Mouse (Mus musculus): Measurements from ENCODE around the gene Sgip1.

Sgip1 gene

DNA sequence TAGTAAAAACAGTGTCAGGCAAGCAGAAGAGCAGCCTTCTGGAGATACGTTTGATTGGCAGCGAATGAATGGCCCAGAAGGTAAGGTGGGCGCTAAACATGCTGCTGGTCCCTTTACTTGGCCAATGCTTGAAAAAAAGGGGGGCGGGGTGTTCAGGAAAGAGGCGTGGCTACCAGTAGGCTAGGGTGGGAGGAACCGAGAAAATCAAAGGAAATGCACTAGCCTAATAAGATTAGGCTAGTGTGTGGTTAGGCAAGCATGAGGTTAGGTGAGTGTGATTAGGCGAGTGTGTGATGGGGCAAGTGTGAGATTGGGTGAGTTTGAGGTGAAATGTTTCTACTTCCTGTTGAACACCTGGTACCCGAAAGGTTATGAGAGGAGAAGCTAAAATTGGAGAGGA lies at the start of gene Sgip1:
Sgip1 (plus strand) TSS at position 11 of the 400 bp plus-strand sequence.
- DNase-seq (ENCODE audit: extremely low spot score, low spot score), result no peak

DNA sequence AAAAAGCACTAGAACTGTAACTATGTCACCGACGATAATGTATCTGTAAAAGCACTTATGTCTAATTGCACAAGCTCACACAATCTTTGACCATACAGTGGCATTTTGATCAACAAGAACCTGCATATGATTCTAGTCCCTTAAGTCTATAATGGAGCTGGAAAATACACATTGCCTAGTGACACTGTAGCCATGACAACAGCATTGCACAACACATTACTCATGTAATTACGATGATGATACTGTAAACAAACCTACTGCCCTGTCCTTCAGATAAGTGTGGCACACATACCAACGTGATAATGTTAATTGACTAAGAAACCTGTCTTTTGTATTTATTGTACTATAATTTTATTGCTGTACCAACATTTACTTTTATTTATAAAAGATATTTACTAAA lies 49.7 kb upstream of the Sgip1 start:
- no peak for DNase-seq (ENCODE audit: extremely low spot score, low spot score)

DNA sequence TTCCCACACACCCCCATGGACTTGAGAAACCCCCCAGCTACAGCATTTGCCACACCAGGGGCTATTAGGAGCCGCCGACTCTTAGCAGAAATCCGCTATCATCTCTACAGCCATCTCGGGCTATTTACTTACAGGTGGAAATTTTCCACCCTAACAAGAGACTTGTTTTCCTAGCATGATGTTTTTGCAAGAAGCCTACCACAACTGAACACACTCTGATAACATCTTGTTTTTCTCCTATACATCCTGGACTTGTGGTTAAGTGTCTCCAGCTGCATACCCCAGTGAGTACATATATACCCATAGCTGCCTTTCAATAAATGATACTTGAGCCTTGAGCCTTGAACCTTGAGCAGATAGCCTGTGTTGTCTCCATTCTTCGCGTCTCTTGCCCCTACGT lies 43.1 kb upstream of the Sgip1 start:
- DNase-seq (ENCODE audit: extremely low spot score, low spot score), result no peak

DNA sequence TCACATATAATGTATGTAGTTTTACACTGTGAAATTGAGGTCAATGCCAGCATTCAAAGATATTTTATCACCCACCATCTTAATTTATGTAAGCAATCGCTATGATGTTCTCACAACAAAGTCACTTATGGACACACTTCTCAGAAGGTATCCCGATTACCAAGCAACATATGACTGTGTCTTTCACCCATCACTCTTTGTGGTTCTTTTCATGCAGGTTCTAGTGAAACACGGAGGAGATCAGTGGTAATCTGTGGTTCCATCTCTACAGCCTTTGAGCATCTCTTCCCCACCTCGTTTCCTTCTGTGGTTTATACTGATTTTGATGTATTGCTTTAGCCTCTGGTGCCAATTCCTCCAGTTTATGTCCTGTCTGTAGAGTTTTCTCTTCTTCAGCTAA lies 29.4 kb upstream of the Sgip1 start:
- no peak for DNase-seq (ENCODE audit: extremely low spot score, low spot score)

DNA sequence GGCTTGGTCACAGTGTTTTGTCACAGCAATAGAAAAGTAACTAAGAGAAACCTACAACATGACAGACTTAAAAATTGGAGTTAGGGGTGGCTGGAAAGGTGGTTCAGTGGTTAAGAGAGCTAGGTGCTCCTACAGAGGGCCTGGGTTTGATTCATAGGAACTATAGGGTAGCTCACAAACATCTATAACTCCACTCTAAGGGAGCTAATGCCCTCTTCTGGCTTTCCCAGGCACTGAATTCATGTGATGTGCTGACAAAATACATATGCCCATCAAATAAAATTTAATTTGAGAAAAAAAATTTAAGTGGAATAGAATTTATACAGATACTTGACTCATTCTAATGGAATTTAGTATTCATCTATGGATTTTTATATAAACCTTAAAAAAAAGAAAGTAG lies 25.6 kb upstream of the Sgip1 start:
- no peak for DNase-seq (ENCODE audit: extremely low spot score, low spot score)

DNA sequence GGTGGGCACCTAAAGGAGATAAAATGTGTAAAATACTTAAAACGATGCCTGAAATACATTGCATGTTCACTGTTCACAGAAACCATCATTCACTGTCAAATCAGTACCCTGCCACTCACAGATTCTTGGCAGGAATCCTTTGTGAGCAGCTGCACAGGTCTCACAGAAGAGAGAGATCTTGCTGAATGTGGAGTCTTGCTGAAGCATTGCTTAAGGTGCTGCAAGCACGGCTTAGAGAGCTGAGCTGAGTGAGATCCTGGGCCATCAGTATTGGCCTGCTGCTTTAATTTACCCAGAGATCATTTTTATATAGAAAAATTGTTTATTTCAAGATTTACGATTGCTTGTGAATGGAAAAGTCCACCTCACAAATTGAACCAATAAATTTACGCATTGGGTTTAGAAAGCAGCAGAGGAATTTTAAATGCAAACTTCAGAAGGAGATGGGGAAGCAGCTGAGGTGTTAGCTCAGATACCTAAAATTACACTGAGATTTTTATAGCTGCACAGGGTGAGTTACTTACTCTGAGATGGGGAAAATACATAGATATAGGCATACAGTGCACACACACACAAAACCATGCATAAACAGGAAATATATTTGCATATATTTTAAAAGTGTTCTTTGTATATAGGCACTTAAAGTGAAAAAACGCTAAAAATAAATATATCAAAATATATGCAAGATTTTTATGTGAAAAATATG lies 23.8 kb upstream of the Sgip1 start:
- no peak for DNase-seq (ENCODE audit: extremely low spot score, low spot score)

DNA sequence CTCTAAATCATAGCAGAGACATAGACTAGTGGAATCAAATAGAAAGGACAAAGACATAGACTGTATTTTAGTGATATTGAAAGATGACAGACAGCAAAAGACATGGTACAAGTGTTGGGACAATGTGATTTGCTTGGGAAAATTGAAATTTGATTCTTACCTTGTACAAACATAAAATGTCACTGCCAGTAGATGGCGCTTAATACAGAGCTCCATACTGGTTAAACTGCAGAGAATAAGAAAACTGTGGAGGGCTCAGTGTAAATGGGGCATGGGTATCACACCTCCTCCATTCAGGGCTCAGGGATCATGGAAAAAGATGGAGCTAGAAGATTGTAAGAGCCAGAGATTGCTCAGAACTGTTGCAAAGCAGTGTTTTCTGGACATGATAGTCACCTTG lies 21.6 kb upstream of the Sgip1 start:
- DNase-seq (ENCODE audit: extremely low spot score, low spot score), result no peak

DNA sequence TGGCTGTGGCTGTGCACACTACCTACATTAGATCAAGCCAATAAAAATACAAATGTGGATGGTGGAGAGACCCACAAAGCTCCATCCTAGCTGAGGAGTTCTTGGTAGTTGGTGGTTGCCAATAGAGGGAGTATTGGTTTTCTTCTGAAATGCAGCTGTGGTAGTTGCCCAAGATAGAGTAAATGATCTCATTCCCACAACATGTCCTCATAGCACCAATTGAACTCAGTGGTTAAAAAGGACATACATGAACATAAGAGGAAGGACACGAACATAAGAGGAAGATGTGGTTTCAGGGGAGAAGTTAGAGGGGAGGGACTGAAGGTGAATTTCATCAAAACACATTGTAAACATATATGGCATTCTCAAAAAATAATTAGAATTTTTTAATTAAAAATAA lies 21.1 kb upstream of the Sgip1 start:
- DNase-seq (ENCODE audit: extremely low spot score, low spot score), result no peak

DNA sequence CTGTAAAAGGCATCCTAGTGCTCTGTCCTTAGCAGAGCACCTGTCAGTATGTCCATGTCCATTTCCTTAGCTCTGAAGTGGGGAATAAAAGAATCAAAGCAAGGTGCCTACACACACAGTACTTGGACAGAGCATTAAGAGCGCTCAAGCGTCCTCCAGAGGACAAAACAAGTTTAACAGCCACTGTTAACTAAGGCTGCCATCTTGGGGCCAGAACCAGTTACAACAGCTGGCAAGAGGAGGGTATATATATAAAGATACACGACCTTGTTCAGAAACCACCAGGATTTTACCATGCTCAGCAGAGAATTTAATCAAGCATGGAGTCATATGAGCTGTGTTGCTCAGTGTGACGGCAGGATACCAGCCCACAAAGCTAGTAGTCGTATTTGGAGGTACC lies 16.7 kb upstream of the Sgip1 start:
- no peak for DNase-seq (ENCODE audit: extremely low spot score, low spot score)

DNA sequence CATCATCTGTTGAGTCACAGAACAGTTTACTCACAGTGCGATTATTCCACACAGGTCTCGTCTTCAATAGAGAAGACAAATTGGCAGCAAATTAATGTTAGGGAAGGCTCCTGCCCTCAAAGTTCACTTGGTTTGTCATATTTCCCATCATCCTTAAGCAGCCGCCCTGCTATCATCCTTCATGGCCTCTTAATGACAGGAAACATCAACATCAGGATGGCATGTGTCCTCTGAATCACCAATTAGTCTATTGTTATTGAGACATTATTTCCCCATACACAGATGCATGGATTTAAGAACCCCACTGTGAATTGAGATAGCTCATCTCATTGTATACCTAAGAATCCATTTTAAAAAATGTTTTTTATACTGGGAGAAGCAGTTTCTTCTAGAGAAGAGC lies 10.1 kb upstream of the Sgip1 start:
- DNase-seq (ENCODE audit: extremely low spot score, low spot score), result no peak

DNA sequence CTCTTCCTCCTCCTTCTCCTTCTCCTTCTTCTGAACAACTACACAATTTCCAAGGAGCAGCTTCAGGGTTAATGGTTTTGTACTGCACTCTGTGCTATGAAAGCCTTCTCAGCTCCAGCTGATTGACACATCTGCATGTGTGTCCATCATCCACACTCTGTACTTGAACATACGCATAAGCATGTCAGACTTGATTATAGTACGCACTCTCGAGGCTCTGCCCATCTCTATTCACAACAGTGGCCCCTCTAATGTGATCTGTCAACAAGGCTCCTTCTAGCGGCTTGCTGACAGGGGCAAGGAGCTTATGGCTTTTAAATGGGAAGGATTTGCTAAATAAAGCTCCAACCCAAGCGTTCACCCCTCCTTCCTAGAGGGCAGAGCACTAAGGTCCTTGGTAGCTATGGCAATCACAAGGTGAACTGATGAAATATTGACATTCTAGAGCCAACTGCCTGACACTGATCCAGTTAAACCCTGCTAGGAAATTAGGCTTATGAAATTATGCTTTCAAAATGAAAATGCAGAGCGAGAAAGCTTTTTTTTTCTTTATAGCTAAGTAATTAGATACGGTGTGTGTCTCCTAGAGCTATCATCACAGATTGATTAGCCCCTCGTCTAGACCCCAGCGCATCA lies 7.0 kb upstream of the Sgip1 start:
- no peak for DNase-seq (ENCODE audit: extremely low spot score, low spot score)

DNA sequence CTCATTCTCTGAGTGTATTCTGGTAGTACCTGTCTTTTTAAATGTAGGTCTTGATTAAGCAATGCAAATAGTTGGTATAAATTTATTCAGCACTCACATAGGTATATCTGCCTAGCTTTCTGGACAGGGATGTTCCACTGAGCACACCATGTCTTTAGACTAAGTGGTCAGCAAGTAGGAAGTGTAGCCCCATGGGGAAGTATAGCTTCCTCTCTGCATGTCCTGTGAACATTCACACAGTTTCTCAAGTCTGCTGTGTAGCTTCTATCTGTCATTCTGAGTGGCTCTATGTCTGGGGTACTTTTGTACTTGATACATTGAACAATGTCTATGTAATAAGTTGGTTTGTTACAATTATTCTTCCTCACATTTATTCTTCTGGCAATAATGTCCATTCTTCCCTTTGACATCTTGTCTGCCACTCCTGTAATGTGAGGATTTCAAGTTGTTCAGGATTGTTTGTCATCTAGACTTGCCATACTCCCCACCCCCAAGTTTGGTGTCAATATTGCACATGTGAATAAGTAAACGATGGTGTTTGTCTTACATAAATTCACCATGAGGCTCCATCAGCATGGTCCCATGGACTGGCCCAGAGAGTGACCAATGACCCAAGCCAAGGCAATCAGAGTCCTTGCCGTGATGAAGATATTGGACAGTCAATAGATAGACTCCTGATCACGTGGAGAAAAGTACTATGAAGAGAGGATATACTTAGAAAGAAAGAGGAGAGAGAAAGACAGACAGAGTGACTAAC lies 12.4 kb downstream of the Sgip1 start:
- DNase-seq (ENCODE audit: extremely low spot score, low spot score), result no peak

DNA sequence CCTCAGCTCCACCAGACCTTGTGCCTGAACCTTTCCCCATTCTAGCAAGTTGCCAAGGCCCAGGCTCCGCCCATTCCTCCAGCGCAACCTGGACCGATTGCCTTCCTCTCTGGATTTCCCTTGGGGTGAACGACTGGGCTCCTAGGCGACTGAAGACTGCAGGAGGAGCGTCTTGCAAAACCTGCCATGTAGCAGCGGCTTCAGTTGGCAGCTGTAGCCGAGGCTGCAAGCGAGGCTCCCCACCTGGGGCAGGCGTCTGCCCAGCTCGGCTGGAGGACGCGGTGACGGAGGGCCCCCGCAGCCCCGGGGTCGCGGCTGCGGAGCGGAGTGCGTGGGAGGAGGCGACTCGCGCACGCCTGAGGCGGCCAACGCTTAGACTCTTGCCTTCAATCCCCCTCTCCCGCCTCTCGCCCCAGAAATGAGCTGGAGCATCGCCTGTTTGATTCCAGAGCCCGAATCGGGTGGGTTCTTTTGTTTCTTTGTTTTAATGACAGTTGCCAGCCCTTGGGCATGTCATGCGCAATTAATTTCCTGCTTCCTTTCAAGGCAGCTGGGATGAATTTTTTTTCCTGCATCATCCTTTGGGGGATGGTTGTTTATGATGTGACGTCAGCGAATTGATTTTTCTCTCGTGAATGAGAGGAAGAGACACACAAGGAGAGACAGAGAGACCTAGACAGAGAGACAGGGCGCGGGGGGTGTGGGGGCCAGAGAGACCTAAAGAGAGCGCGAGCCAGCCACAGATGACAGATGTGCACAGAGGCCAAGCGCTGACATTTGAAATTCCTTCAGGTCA lies 18.2 kb downstream of the Sgip1 start:
- peak; percentile 63 for DNase-seq (ENCODE audit: extremely low spot score, low spot score)

DNA sequence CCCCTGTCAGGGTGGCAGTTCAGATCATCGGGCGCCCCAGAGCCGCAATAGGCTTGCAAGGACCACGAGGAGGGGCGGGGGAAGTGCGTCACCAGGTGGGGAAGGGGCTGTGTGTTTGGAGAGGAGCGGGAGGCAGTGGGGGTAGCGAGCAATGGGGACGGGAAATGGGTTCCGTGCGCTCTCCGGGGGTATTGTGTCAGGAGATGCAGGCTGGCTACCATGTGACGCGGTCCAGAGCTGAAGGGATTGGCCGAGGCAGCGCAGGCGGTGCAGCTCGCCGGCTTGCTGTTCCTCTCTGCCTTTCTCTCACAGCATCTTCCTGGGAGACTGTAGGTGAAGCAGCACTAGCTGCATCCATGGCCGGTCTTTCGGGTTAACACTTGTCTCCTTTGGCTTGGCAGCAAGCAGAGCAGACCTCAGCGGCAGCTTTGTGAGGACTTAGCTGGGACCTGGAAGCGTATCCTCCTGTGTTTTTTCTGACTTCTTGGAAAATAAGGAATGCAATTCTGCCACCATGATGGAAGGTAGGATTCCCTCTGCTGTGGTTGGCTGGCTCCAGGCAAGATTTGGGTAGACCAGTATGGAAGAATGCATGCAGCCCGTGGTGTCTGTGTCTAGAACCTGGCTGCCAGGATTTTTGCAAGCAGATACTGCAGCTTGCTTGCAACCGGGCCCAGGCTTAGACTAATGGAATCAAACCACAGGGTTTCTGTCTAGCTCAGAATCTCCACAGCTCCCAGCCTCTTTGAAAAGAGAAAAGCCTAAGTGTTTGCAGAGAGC lies 19.1 kb downstream of the Sgip1 start:
- peak; percentile 76 for DNase-seq (ENCODE audit: extremely low spot score, low spot score)

DNA sequence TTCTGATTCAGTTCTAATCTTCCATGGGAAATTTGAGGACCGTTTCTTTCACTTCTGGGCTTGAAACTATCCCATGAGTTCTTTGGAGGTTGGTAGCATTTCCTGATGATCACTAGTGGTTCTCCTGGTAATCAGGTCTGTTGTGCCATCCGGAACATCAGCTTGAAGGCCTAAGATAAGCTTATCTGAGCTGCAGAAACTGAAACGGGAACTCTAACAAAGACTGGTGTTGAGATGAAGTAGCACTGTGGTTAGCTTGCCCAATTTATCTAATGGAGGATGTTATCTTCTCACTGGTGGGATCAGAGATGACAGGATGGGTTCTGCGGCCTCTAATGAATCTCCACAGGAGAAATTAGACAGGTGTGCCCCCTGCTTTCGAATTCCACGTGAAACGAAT lies 21.0 kb downstream of the Sgip1 start:
- DNase-seq (ENCODE audit: extremely low spot score, low spot score), result no peak

DNA sequence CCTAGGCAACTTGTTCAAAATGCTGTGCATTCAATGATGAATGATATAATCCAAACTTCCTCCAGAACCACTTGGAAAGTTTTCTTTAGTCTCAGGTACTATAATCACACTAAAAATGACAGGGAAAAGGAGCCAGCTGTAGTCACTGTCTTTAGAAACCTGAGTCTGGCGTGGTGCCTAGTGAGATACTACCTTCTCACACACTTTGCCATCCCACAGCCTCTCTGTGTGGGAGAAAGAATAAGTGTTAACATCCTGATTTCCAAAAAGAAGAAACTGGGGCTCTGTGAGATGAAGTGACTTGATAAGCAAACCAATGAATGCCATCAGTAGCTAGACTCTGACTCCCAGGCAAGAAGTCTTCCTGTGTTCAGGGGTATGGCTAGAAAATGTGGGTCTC lies 28.0 kb downstream of the Sgip1 start:
- DNase-seq (ENCODE audit: extremely low spot score, low spot score), result no peak

DNA sequence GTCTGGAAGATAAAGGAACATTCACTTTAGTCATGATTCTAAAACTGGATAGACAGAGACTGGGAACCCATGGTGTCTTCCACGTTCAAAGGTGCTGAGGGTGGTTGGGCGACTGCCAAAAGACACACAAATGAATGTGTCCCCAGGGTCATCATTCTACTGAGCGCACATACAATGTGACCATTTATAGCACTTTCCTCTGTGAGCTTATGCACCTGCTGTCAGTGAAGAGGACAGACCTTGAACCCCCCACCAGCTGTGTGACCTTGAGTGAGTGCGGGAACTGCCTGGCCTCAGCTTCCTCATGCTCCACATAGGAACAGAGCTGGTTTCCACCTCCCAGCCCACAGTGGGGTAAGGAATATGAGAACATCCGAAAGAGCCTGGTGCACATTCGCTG lies 28.8 kb downstream of the Sgip1 start:
- DNase-seq (ENCODE audit: extremely low spot score, low spot score), result no peak

DNA sequence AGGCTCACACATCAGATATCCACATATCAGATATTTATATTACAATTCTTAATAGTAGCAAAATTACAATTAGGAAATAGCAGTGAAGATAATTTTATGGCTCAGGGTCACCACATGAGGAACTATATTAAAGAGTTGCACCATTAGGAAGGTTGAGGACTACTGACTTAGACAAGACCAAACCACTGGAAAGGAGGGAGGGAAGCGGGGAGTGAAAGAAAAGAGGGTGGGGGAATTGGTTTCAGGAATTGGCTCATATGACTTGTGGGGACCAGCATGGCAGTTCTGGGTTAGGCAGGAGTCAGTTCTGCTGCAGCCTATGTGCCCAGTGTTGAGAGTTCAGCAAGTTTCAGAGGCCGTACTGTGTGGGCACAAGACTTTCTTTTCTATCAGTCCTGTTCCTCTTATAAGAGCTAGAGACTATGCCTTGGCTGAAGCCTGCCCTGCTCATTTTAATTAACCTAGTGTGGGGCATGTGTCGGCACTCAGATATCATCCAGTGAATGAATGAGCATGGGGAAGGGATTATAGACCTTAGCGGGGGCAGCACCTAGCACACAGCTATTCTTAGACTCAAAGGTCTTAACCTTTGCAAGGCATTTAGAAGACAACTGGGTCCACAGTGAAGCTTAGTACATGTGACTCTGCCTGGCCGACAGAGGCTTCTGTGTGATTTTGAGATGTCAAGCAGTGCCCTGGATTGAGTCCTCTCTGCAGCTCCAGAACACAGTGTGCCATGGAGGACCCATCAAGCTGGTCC lies 30.7 kb downstream of the Sgip1 start:
- no peak for DNase-seq (ENCODE audit: extremely low spot score, low spot score)

DNA sequence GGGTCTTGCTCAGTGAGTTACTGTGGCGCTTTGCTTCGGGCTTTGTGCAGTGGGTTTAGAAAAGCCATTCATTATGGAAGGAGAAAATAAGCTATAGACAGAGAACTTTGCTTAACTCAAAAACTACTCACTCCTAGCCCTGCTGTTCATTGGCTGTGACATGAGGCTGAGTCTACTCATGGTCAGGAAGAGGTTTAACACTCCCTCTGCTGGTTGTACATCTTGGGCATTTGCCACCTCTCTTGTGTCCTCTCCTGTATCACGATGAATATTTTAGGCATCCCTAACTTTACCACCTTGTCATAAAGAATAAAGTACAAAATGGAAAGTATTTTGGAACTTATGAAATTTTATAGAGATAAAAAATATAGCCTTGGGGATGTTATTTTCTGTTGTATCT lies 32.1 kb downstream of the Sgip1 start:
- no peak for DNase-seq (ENCODE audit: extremely low spot score, low spot score)

DNA sequence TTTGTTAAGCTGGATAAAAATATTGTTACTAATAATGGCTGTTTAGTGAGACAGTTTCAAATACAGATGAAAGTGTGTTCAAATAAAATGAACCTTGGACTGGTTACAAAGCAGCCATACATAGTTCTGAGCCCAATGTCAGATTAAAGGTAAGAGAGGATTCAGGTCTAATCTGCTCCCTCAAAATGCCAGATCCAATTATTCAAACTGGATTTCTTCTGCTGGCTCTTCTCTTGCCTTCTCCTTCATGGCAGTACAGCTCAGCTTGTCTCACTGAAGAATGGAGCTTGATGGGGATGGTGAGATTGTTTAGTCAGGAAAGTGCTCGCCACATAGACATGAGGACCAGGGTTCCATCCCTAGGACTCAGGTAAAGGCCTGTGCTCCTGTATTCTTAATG lies 32.7 kb downstream of the Sgip1 start:
- DNase-seq (ENCODE audit: extremely low spot score, low spot score), result no peak
